Mouse (Mus musculus) thymus, adult 2 months (tissue): ENCODE measurements around the gene Scrn2.

Experiments used
- CTCF ChIP-seq: fragments of 200-500 bp; IDR thresholded peaks from 2 replicates; pipeline ENCODE4 v1.5.1; 2012; ENCODE audit warnings: mild to moderate bottlenecking, control low read depth, low read length, moderate library complexity, borderline replicate concordance; ENCODE audit not compliant: control insufficient read depth, poor library complexity, insufficient read depth; ENCODE audit errors: extremely low read depth
- POLR2A ChIP-seq: fragments of 200-500 bp; IDR thresholded peaks from 2 replicates; pipeline ENCODE4 v1.6.1; 2012; ENCODE audit warnings: mild to moderate bottlenecking, low read length, control low read depth, moderate library complexity; ENCODE audit not compliant: control insufficient read depth, poor library complexity, insufficient read depth; ENCODE audit errors: extremely low read depth

- TF ChIP-seq POLR2A = no peak
- no peak for TF ChIP-seq CTCF
These were observed 49.7 kb upstream of the Scrn2 start for GRCm38 (mm10) chr11:96980021-96980420.
